Mouse (Mus musculus) layer of hippocampus, adult 2 months (tissue): ENCODE measurements around the gene Mamstr. TPM values are rescaled to one million over a fixed set of nuclear protein-coding genes. Genes with fewer than 3 reads are reported as not detected.
A peak's percentile ranks its signal among the peaks of the same experiment; 100 is the strongest.

Source experiments
- DNase-seq, 2 experiments: peaks; one replicate each; pipeline ENCODE4 v3.0.0; 2022; ENCODE audit warnings: low spot score in 2 of 2
- H3K27ac ChIP-seq: fragments of 200-600 bp; 2 replicates; pipeline ENCODE4 v1.8.1; 2022
- H3K4me3 ChIP-seq: fragments of 200-600 bp; 2 replicates; pipeline ENCODE4 v1.8.1; 2022; ENCODE audit warnings: mild to moderate bottlenecking
- CTCF ChIP-seq: fragments of 200-600 bp; conservative IDR thresholded peaks from 2 replicates; pipeline ENCODE4 v1.8.1; 2022; ENCODE audit warnings: antibody characterized with exemption, mild to moderate bottlenecking, moderate library complexity
- total RNA-seq, 2 experiments: library from RNA; stranded (reverse); gene quantifications; 2 replicates each; pipeline ENCODE4 v1.2.3; 2021

Gene Mamstr
- total RNA-seq, 2 experiments from 2014 or later = 1.2 to 4.8 TPM

DNA sequence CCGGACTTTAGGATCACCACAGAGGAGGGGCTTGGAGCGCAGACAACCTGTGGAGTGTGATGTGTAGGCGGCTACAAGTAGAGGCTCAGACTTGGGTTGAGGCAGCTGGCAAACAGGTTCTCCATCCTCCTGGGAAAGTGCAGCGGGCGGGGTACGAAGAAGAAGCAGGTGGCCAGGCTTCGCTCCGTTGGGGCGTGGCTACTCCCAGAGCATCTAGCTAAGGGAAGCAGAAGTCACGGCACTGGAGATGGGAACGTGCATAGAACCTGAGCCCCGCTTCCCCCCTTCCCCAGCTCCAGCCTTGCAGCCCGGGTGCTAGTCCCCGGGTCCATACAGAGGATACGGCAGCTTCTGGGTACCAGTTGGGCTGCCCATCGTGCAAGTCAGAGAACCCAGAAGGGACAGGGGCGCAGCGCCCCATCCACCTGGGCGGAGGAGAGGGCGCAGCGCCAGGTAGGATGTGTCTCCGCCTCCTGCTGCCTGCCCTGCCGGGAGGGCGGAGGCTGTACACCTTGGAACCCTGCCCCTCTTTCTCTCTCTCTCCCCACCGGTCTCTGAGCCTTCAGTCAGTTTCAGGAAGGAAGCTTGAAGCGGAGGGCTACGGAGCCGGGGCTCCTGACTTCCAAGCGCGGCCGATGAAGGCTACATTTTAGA, 22.6 kb upstream of the Mamstr start, which contains the start of gene Fut1:
Fut1 (plus strand) TSS at position 248 of the 654 bp plus-strand sequence.
- no peak for DNase-seq
- no peak within 1 kb of the TSS for H3K27ac ChIP-seq
- TF ChIP-seq CTCF = no peak
- H3K4me3 ChIP-seq = no peak within 1 kb of the TSS

DNA sequence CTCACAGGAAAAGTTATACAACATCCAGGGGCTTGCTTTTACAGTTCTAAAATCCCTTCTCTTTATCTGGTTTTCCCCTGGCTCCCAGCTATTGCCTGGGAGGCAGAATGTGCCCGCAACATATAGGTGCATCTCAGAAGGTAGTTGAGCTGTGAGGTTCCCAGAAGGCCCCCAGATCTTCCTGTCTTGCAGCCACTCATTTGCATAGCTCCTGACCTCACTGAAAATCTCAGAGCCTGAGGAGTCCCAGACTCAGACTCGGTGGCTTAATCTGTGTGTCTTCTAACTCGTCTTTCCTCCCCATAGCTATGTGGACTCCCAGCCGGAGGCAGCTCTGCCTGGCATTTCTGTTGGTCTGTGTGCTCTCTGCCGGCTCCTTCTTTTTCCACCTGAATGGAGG, 21.5 kb upstream of the Mamstr start:
- TF ChIP-seq CTCF = no peak

GRCm38 (mm10) chr7:45619592-45619991, 20.2 kb upstream of the Mamstr start:
- Histone ChIP-seq H3K27ac (no peak overlapping the region), H3K4me3 (no peak overlapping the region)
- no peak for TF ChIP-seq CTCF

More for the DNA sequence above, 21.5 kb upstream of the Mamstr start:
- no peak overlapping the region for H3K4me3 ChIP-seq
- DNase-seq = no peak
- no peak overlapping the region for H3K27ac ChIP-seq

DNA sequence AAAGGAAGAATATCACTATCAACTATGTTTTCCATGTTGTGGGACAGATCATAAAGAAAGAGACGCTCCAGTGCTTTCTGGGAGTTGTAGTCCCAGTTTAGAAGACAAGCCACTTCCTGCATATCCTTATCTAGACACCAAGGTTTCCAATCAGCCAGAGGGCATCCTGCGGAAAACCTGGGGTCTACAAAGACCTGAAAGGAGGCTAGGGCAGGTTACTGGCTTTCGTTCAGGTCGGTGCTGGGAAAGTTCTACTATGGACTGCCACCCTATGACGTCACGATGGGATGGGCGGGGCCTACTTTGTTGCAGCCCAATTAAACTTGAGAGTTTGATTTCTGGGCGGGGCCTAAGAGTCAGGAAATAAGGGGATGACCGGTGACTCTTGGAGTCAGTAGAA, 18.3 kb upstream of the Mamstr start, which contains the start of gene Izumo1:
Izumo1 (plus strand) TSS at position 369 of the 400 bp plus-strand sequence.
- H3K27ac ChIP-seq = no peak within 1 kb of the TSS
- no peak within 1 kb of the TSS for H3K4me3 ChIP-seq
- DNase-seq = no peak
- no peak for TF ChIP-seq CTCF

More at GRCm38 (mm10) chr7:45619592-45619991, 20.2 kb upstream of the Mamstr start:
- DNase-seq = no peak

GRCm38 (mm10) chr7:45623507-45623906, 16.3 kb upstream of the Mamstr start:
- H3K4me3 ChIP-seq = no peak overlapping the region
- H3K27ac ChIP-seq = no peak overlapping the region
- no peak for TF ChIP-seq CTCF
- DNase-seq = no peak

GRCm38 (mm10) chr7:45624718-45625117, 15.1 kb upstream of the Mamstr start:
- no peak overlapping the region for H3K4me3 ChIP-seq
- H3K27ac ChIP-seq = no peak overlapping the region
- DNase-seq = no peak
- no peak for TF ChIP-seq CTCF

GRCm38 (mm10) chr7:45625481-45625880, 14.3 kb upstream of the Mamstr start:
- DNase-seq = no peak

DNA sequence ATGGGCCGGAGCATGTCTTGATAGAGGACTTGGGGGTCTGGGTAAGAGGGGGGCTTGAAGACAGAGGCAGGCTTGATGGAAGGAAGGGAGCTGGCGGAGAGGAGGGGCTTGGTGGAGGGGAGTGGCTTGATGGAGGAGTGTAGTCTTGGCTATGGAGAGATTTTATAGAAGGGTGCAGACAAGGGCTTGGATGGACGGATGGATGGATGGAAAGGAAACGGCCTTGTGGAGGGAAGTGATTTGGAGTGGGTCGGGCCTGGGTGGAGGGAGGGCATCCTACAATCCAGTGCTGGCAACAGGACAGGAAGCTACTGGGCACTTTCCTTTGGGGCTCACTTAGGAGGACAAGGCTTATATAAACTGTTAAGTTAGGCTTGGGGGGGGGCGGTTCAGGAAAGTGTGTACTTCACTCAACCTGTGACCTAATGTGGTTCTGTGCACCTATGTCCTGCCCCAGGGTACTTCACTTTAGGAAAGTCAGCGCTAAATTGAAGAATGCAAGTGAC, 13.2 kb upstream of the Mamstr start:
- DNase-seq = no peak
- no peak for TF ChIP-seq CTCF
- Histone ChIP-seq H3K27ac (peak overlapping the region; percentile 46; the same call in 1 of the 2 replicates), H3K4me3 (no peak overlapping the region)

More at GRCm38 (mm10) chr7:45625481-45625880, 14.3 kb upstream of the Mamstr start:
- TF ChIP-seq CTCF = no peak
- Histone ChIP-seq H3K27ac (no peak overlapping the region), H3K4me3 (no peak overlapping the region)

GRCm38 (mm10) chr7:45627261-45627660, 12.5 kb upstream of the Mamstr start, which contains the start of gene Rasip1:
Gene Rasip1, plus strand, starts transcription at chr7:45627488.
- DNase-seq = no peak
- TF ChIP-seq CTCF = no peak
- Histone ChIP-seq H3K27ac (peak within 1 kb of the TSS; percentile 87), H3K4me3 (peak within 1 kb of the TSS; percentile 64)

DNA sequence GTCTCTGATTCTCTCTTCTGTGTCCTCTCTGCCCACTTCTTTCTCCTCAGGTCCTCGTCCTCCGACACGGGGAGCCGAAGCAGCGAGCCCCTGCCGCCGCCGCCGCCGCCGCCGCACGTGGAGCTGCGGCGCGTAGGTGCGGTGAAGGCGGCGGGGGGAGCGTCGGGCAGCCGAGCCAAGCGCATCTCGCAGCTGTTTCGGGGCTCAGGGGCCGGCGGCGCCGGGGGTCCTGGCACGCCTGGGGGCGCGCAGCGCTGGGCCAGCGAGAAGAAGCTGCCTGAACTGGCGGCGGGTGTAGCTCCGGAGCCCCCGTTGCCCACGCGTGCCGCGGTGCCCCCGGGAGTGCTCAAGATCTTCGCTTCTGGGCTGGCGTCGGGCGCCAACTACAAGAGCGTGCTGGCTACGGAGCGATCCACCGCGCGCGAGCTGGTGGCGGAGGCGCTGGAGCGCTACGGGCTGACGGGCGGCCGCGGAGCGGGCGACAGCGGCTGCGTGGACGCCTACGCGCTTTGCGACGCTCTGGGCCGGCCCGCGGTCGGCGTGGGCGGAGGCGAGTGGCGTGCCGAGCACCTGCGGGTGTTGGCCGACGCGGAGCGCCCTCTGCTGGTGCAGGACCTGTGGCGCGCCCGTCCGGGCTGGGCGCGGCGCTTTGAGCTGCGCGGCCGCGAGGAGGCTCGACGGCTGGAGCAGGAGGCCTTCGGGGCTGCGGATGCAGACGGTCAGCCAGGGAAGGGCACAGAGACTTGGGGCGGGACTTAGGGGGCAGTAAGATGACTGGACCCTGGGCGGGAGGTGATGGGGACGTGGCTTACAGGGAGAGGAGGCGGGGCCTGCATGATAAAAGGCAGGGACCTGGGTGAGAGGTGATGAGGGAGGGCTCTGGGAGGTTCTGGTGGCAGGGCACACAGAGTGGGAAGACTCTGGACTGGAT, 11.1 kb upstream of the Mamstr start:
- H3K27ac ChIP-seq = peak overlapping the region; percentile 87
- peak overlapping the region; percentile 64 for H3K4me3 ChIP-seq
- DNase-seq = peak; percentile 70 to 79
- peak; percentile 91 for TF ChIP-seq CTCF

DNA sequence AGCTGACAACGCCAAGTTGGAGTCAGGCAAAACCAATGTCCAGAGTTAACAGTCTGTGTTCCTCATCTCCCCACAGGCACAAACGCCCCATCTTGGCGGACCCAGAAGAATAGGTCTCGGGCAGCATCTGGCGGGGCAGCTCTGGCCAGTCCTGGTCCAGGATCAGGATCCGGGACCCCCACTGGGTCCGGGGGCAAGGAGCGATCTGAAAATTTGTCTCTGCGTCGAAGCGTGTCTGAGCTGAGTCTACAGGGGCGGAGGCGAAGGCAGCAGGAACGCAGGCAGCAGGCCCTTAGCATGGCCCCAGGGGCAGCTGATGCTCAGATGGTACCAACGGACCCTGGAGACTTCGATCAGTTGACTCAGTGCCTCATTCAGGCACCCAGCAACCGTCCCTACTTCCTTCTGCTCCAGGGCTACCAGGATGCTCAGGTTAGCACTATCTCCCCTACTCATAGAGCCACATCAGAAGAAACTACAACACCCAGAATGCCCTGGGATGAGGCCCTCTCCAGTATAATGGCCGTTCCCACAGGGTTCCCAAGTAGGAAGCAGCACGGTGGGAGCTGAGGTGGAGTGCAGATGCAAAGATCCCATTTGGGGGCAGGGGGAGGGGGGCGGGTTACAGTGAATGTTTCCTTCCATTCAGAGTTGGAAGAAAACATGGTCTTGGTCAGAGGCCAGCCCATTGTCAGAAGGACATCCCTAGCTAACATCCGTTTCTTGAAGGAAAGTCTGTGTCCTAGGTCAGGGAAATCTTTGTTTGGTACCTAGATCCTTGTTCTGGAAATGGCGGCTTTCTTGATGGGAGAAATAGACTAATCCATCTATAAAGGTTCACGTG, 9.5 kb upstream of the Mamstr start:
- TF ChIP-seq CTCF = no peak
- no peak overlapping the region for H3K27ac ChIP-seq
- no peak for DNase-seq
- no peak overlapping the region for H3K4me3 ChIP-seq

- Histone ChIP-seq H3K27ac (peak overlapping the region; percentile 43; the same call in 1 of the 2 replicates), H3K4me3 (peak overlapping the region; percentile 36)
- TF ChIP-seq CTCF = peak; percentile 66
- DNase-seq = no peak
Measured at GRCm38 (mm10) chr7:45632499-45632898, 7.3 kb upstream of the Mamstr start.
